Mouse (Mus musculus) lung, postnatal 14 days (tissue): ENCODE results near the gene Maml1.

Experiments
- DNase-seq: peaks from one replicate; pipeline ENCODE4 v3.0.0; 2021

Gene Maml1

DNA sequence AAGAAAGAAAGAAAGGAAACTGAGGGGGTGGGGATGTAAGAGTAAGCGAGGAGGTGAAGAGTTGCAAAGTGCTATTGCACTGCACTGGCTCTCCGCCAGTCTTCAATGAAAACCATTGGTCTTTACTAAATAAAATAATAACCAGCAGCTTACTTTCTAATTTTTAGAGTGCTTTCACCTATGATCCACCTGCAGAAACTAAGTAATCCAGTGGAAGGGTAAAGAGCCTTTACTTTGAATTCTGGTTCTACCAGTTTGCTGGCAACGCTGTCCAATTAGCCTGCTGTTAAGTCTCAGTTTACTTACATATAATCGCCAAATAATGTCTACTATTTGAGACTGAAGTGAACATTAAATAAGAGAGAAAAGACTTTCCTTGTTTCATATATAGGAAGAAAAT is 13.1 kb downstream of the Maml1 start:
- no peak for DNase-seq

GRCm38 (mm10) chr11:50277706-50278105 is 14.4 kb downstream of the Maml1 start:
- no peak for DNase-seq

DNA sequence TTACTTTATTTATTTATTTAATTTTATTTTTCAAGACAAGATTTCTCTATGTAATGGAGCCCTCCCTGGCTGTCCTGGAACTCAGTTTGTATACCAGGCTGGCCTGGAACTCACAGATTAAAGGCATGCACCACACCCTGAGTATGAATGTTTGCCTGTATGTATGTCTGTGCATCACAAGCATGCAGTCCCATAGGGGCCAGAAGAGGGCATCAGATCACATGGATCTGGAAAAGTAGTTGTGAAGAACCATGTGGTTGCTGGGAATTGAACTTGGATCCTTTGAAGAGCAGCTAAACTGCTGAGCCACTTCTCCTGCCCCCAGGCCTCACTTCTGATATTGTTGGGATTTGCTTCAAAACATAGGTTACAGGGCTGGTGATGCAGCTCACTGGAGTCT is 15.1 kb downstream of the Maml1 start:
- no peak for DNase-seq

DNA sequence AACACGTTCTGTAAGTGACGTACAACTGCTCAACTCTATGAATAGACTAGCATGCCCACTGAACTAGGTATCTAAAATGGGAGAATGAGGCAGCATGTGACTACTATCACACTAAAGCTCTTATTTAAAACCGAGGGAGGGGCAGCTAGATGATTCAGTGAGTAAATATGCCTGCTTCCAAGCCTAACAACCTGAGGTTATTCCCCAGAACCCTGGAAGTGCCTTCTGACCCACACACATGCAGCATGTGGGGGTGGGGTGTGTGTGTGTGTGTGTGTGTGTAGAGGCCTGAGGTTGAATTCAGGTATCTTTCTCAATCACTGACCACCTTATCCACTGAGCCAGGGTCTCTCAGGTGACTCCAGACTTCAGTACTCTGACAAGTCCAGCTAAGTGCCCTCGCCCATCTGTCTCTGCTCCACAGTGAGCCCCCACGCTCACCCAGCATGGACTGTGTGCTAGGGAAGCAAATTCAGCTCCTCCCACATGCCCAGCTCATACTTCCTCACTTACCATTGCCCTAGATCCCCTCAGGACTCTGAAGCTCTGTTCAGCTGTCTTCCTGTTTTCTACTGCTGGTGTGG is 16.5 kb downstream of the Maml1 start:
- no peak for DNase-seq

DNA sequence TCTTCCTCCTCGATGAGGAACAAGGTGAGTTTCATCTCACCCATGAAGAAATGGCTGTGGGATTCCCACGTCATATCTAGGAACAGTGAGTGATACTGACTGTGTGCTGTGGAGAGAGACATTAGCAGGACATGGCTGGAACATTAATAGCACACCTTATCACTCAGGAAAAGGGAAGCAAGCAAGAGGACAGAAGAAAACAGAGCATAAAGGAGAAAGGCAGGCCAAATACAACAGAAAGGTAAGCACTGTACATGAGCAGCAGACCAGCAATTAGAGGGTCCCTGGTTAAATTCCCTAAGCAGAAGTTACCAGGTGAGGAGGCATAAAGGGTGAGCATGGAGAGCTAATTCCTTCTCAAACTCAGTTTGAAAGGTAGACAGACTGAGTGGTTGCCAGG is 17.0 kb downstream of the Maml1 start:
- DNase-seq: no peak

- no peak for DNase-seq
Measured at GRCm38 (mm10) chr11:50272819-50273218, 19.3 kb downstream of the Maml1 start.

- no peak for DNase-seq
Measured at GRCm38 (mm10) chr11:50269885-50270284, 22.2 kb downstream of the Maml1 start.

GRCm38 (mm10) chr11:50269163-50269562 is 22.9 kb downstream of the Maml1 start:
- peak; percentile 30 for DNase-seq

- DNase-seq: no peak
Measured at GRCm38 (mm10) chr11:50266997-50267396, 25.1 kb downstream of the Maml1 start.

DNA sequence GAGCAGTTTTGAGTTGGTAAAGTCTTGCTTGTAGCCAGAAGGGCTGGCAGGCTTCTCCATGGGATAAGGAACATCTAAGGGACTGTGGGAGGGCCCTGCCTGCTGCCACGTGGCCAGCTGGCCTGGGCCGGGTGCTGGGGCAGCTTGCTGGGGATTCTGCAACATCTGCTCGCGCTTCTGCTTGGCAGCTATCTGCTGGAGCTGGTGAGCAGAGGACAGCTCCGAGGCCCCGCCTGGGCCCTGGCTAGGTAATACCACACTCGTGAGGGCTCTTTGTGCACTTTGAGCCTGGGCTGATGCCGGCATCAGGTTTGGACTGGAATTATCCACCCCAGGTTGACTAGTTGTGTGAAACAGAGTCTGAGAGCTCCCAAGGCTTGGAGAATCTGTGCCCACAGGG is 26.2 kb downstream of the Maml1 start:
- DNase-seq: peak; percentile 22

- no peak for DNase-seq
Measured at GRCm38 (mm10) chr11:50263198-50263597, 28.9 kb downstream of the Maml1 start.

- peak; percentile 35 for DNase-seq
Measured at GRCm38 (mm10) chr11:50262020-50262419, 30.1 kb downstream of the Maml1 start.

DNA sequence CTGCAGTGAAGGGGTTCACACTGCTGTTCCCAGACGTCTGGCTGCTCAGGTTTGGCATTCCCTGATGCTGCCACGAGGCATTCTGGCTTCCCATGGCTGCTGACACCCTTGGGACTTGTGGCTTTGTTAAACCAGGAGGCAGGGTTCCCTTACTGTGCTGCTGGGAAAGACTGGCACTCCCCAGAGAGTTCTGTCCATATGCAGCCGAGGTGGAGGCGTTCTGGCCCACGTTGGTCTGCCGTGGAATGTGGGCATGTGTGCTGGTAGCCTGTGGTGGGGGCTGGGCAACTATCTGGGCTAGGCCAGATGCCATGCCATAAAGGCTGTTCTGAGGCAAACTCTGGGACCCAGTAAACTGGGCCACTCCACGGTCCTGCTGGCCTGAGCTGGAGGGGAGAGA is 33.8 kb downstream of the Maml1 start:
- no peak for DNase-seq

DNA sequence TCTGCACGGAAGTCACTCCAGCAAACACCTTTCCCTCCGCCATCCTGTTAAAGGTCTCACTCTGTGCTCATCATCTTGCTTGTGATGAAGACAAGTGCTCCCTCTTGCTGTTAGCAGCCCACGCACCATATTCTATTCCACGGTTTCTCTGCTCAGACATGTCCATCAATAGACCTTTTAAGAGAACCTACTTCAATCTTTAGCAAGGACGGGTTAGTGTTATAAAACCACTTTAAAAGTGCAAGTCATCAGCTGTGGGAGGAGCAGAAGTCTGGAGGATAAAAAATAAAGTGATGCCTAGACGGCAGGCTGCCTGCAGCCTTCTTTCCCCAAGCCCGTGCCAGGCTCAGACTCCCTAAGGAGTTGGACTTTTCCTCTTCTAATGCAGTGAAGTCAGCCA is 35.5 kb downstream of the Maml1 start:
- no peak for DNase-seq

GRCm38 (mm10) chr11:50254010-50254580 is 38.0 kb downstream of the Maml1 start:
- no peak for DNase-seq

DNA sequence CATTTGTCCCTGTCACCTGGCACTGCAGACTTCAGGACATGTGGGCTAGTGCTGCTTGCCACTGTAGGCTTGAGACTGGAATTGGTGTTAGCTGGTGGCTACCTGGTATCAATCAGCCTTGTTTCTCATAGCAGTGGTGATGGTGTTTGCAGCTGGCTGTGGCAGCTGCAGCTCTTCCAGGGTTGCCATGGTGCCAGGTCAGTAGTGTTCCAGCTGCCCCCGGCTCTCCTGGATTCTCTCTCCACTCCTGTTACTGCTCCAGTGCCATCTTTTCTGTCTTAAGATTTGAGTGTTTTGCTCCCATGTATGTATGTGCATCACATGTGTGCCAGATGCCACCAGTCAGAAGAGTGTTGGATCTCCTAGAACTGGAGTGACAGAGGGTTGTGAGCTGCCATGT is 38.7 kb downstream of the Maml1 start:
- DNase-seq: no peak

GRCm38 (mm10) chr11:50252684-50253265 is 39.3 kb downstream of the Maml1 start:
- DNase-seq: no peak

DNA sequence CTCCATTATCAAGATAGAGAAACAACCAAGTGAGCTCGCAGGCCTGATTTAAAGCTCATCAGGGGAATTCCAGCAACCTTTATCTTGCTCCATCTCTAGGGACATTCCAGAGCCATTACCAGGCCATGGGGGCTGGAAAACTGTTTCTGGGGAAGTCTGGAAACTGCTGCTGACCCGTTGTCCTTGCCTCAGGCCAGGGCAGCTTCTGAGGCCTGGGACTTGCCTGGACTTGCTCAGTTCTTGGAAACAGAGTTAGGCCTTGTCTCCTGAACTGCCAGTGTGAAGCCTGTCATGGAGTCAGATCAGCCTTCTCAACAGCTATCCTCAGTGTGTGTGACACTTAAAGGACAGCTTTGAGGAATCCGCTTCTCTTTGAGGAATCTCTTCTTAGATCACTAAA is 39.9 kb downstream of the Maml1 start:
- no peak for DNase-seq

- DNase-seq: no peak
Measured at GRCm38 (mm10) chr11:50248473-50249171, 43.5 kb downstream of the Maml1 start.

GRCm38 (mm10) chr11:50245269-50245668 is 46.8 kb downstream of the Maml1 start:
- no peak for DNase-seq

DNA sequence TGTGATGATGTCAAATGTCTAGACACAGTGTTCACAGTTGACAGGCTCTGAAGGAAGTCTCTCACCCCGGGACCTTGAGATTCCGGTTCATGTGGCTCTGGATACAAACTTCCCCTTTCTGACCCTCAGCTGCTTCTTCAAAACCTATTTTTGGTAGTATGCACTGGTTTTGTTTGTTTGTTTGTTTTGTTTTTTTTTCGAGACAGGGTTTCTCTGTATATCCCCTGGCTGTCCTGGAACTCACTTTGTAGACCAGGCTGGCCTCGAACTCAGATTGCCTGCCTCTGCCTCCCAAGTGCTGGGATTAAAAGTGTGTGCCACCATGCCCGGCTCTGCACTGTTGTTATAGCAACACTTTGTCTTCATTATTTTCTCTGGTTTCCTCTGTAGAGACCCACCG is 48.2 kb downstream of the Maml1 start:
- no peak for DNase-seq

- DNase-seq: no peak
Measured at GRCm38 (mm10) chr11:50240235-50240911, 51.7 kb downstream of the Maml1 start.
